Mouse (Mus musculus) heart, postnatal 0 days (tissue): Measurements from ENCODE around the gene Spata32.

Source experiments
- CTCF ChIP-seq: IDR thresholded peaks from 2 replicates; pipeline ENCODE4 v1.5.1; 2016; ENCODE audit warnings: antibody characterized with exemption, control low read depth, low read depth
- EP300 ChIP-seq: IDR thresholded peaks from 2 replicates; pipeline ENCODE4 v1.6.1; 2016; ENCODE audit warnings: antibody characterized with exemption, low read depth

DNA sequence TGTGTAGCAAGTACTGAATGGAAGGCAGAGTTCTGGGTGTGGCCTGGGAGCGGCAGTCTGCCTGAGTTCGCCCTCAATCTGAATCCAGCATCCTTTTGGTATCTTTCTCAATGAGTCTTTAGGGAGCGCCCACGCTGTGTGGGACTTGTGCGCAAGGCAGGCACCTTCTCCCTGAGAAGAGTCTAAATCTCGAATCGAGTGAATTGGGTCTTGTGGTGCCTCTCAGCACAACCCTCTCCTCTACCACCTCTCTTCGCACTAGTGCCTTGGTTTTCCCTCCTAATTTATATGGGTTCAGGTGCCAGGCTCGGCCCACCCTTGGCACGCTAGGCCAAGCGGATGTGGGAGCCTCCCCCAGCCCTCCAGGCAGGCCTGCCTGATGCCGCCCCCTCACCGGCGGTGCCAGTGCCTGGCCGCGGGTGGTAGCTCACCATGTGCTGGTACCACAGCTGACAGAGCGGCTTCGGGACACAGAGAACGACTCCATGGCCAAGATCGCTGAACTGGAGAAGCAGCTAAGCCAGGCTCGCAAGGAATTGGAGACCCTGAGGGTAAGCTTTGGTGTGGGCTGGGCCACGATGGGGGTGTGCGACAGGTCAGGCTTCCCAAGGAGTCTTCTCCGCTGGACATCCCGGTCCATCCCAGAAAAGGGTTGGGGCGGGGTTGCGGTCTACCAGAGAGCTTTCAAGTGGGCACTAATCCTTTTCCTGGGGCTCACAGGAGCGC lies 25.8 kb downstream of the Spata32 start:
- TF ChIP-seq CTCF (no peak), EP300 (no peak)
